Mouse (Mus musculus) liver, embryonic 16.5 days (tissue): ENCODE results near the gene Btn1a1. TPM values are rescaled to one million over a fixed set of nuclear protein-coding genes. Genes with fewer than 3 reads are reported as not detected.
A peak's percentile ranks its signal among the peaks of the same experiment; 100 is the strongest.

Experiments used
- ATAC-seq: fragments of 200-750 bp; cut with Nextera tagmentation; 2 replicates; pipeline ENCODE4 v1.8.0; 2017; ENCODE audit warnings: low read depth, mild to moderate bottlenecking, moderate number of reproducible peaks, moderate library complexity
- H3K27ac ChIP-seq: fragments of 300-500 bp; sonication (generic); 2 replicates; pipeline ENCODE4 v1.5.1; 2014; ENCODE audit warnings: mild to moderate bottlenecking, low read length
- H3K27me3 ChIP-seq: fragments of 300-500 bp; sonication (generic); 2 replicates; pipeline ENCODE4 v1.6.1; 2014; ENCODE audit warnings: low read depth, low read length, mixed read lengths; ENCODE audit not compliant: control insufficient read depth, insufficient read depth
- H3K36me3 ChIP-seq: fragments of 300-500 bp; sonication (generic); 2 replicates; pipeline ENCODE4 v1.6.1; 2014; ENCODE audit warnings: mild to moderate bottlenecking; ENCODE audit not compliant: control insufficient read depth, insufficient read depth
- H3K4me1 ChIP-seq: fragments of 300-500 bp; sonication (generic); 2 replicates; pipeline ENCODE4 v1.6.1; 2014; ENCODE audit warnings: low read depth, low read length, mixed read lengths; ENCODE audit not compliant: control insufficient read depth
- H3K4me2 ChIP-seq: fragments of 300-500 bp; sonication (generic); 2 replicates; pipeline ENCODE4 v1.6.1; 2014; ENCODE audit warnings: low read depth, low read length, mixed read lengths
- H3K4me3 ChIP-seq: fragments of 300-500 bp; sonication (generic); 2 replicates; pipeline ENCODE4 v1.5.1; 2014; ENCODE audit warnings: low read depth, mild to moderate bottlenecking, low read length
- H3K9ac ChIP-seq: fragments of 300-500 bp; sonication (generic); 2 replicates; pipeline ENCODE4 v1.6.1; 2014; ENCODE audit warnings: low read depth, low read length
- H3K9me3 ChIP-seq: fragments of 300-500 bp; sonication (generic); replicated peaks from 2 replicates; pipeline ENCODE4 v1.6.1; 2016; ENCODE audit warnings: low read length; ENCODE audit not compliant: control insufficient read depth
- WGBS: fragments of 180-500 bp; shearing (Covaris S2); extraction: QIAGEN DNeasy Blood & Tissue Kit; methylation state at CpG from one replicate; pipeline ENCODE4 v1.1.7; 2014; ENCODE audit not compliant: insufficient replicate concordance; 5-methylcytosine and 5-hydroxymethylcytosine counted together
- polyA plus RNA-seq: library from polyadenylated mRNA; unstranded; fragments of >200 nt; fragmentation: Nextera tagmentation; extraction: Ambion mirVana; gene quantifications from 2 replicates; pipeline ENCODE4 v1.2.1, GENCODE M21; 2015

Gene Btn1a1
- polyA plus RNA-seq, 1 experiment from 2014 or later = 2.0 TPM

DNA sequence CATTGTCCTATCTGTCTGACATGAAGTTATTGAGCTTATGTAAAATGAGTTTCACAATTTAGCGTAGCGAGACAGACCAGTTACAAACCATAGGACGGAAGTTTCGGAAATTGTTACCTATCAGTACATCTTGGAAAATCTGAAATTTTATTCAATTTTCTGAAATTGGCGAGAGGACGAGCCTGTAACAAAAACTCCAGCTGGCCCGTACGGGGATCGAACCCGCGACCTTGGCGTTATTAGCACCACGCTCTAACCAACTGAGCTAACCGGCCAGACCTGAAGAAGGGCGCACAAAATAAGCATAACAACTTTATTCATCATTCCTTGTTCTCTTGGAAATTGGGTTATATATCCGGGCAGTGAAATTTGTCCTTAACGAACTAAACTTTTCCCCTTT, 27.8 kb downstream of the Btn1a1 start:
- Histone ChIP-seq H3K9me3 (no peaks in the 10 kb centered on the region), H3K4me1 (peaks cover 19% of the 10 kb centered on the region), H3K4me2 (peak overlapping the region; percentile 86), H3K36me3 (no peaks in the 10 kb centered on the region), H3K27ac (peak overlapping the region; percentile 72), H3K27me3 (no peaks in the 10 kb centered on the region), H3K9ac (peak overlapping the region; percentile 58), H3K4me3 (peak overlapping the region; percentile 65)
- ATAC-seq = peak; percentile 86
- WGBS = 0% methylated on average over 17 of the region's 17 CpGs

DNA sequence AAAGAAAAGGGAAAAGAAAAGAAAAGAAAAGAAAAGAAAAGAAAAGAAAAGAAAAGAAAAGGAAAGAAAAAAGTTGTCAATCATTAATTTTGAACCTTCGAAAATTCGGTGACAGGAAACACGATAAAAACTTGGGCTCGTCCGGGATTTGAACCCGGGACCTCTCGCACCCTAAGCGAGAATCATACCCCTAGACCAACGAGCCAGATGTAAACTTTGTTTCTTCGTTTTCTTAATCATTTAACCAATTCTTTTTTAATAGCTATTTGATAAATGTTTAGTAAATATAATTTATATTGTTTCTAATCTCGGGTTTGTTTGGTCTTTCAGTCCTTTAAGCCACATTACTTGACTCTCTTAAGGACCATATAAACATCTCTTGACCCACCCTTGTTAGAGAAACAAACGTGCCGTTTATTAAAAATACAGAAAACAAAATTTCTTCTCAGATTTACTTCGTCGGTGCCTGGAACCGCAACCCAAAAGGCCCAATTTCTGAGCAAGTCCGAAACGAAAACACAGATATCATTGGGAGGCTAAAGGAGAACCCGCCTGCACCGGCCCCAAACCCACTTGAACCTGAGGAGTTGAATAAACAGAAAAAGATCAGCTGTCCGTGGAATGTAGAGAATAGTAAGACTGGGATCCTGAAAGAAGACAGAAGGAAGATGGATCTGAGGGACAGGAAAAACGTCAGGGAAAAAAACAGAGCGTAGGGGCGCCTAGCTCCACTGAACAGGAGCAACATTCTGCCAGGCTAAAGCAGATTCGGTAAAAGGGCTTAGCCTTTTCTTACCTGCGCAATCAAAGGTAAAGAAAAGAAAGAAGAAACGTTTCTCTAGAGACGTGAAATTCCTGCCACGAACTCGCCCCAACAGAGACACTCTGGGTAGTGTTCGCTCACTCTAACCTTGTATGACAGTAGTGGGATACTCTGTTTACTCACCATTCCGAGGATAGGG, 28.6 kb downstream of the Btn1a1 start:
- H3K9me3 ChIP-seq = no peaks in the 10 kb centered on the region
- no peaks in the 10 kb centered on the region for H3K27me3 ChIP-seq
- H3K36me3 ChIP-seq = no peaks in the 10 kb centered on the region
- H3K4me3 ChIP-seq = peak overlapping the region; percentile 65
- peak overlapping the region; percentile 72 for H3K27ac ChIP-seq
- WGBS = under 1% methylated on average over 32 of the region's 32 CpGs
- H3K4me2 ChIP-seq = peak overlapping the region; percentile 86
- peaks cover 19% of the 10 kb centered on the region for H3K4me1 ChIP-seq
- ATAC-seq = peak; percentile 22
- H3K9ac ChIP-seq = peak overlapping the region; percentile 57

DNA sequence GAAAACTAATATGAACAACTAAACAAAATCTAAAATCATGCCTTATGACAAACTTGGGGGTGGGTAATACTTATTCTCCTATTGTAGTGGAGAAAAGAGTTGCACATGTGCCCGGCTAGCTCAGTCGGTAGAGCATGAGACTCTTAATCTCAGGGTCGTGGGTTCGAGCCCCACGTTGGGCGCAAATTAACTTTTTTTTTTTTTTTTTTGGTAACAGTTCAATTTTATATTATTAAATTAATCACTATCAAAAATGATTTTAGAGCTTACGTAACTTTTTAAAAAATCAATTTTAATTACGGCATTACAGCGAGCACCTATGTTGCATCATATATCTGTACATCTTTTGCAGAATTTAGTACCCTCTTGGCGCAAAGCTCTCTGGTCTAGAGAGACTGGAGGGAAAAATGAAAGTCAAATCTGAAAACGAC, 29.5 kb downstream of the Btn1a1 start:
- no peaks in the 10 kb centered on the region for H3K36me3 ChIP-seq
- no peak overlapping the region for H3K27ac ChIP-seq
- WGBS = under 1% methylated on average over 11 of the region's 11 CpGs
- peaks cover 19% of the 10 kb centered on the region for H3K4me1 ChIP-seq
- H3K9ac ChIP-seq = no peak overlapping the region
- H3K9me3 ChIP-seq = no peaks in the 10 kb centered on the region
- H3K27me3 ChIP-seq = no peaks in the 10 kb centered on the region
- ATAC-seq = no peak
- peak overlapping the region; percentile 66 for H3K4me3 ChIP-seq
- peak overlapping the region; percentile 80 for H3K4me2 ChIP-seq

DNA sequence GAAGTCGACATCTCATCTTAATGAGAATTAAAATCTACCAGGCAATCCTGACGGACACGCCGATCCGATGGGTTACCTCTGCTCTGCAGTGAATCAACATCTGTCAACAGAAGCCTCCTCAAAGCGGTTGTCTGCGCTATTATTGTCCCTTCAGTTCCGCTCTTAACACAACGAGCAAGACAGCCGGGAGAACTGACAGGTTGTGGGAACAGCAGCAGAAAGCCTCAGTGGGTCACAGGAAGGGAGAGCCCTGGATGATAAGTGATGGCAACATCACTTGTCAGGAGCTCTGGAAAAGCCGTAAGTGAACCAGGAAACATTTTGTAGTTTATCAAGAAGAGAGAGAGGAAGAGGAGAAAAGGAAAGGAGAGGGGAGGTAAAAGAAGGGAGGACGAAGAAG, 30.0 kb downstream of the Btn1a1 start:
- Histone ChIP-seq H3K9me3 (no peaks in the 10 kb centered on the region), H3K4me1 (peaks cover 19% of the 10 kb centered on the region), H3K4me2 (peak overlapping the region; percentile 80), H3K36me3 (no peaks in the 10 kb centered on the region), H3K4me3 (peak overlapping the region; percentile 66), H3K27ac (peak overlapping the region; percentile 79), H3K27me3 (no peaks in the 10 kb centered on the region), H3K9ac (peak overlapping the region; percentile 72)
- no peak for ATAC-seq
- WGBS = under 1% methylated on average over 12 of the region's 12 CpGs

DNA sequence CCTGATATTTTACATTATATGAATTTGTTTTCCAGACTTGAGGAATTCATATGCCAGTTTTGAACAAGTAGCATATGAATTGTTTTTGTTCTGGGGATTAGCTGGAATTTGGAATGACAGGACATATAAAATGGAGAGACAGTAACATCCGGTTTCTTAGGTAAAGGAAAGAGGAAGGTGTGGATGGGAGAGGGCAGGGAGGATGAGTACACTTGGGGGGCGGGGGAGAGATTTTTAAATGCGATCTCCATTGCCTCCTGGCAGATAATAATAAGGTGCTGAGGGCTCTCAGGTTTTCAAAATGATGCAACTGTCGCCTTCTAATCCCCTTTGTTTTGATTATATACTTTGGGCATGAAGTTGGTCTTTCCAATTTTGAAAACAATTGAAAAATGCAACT, 30.5 kb downstream of the Btn1a1 start:
- ATAC-seq = no peak
- H3K27ac ChIP-seq = peak overlapping the region; percentile 79
- H3K4me3 ChIP-seq = peak overlapping the region; percentile 66
- no peaks in the 10 kb centered on the region for H3K9me3 ChIP-seq
- H3K4me2 ChIP-seq = peak overlapping the region; percentile 80
- peaks cover 19% of the 10 kb centered on the region for H3K4me1 ChIP-seq
- H3K9ac ChIP-seq = peak overlapping the region; percentile 72
- no peaks in the 10 kb centered on the region for H3K36me3 ChIP-seq
- no peaks in the 10 kb centered on the region for H3K27me3 ChIP-seq
- WGBS = 14% methylated on average over 4 of the region's 4 CpGs

DNA sequence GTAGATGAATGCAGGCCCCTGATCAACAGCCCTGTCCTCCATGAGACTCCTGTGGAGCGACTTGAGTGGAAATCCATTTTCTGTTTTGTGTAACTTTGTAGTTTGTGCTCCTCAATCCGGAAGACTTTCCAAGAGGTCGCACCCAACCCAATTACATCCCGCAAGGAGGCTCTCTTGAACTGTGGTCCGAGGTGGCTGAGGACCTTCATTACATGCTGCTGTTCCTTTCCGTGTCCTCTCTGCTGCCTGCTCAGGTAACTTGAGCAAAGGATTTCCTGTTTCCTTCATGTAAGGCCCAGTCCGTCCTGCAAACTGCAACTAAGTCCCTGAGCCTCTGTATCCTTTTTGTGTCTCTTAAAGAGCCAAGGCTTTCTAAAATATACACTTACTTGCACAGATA, 31.3 kb downstream of the Btn1a1 start:
- peaks cover 25% of the 10 kb centered on the region for H3K4me1 ChIP-seq
- H3K27me3 ChIP-seq = no peaks in the 10 kb centered on the region
- peak overlapping the region; percentile 37; the same call in 1 of the 2 replicates for H3K4me2 ChIP-seq
- no peaks in the 10 kb centered on the region for H3K9me3 ChIP-seq
- no peaks in the 10 kb centered on the region for H3K36me3 ChIP-seq
- no peak overlapping the region for H3K4me3 ChIP-seq
- H3K27ac ChIP-seq = peak overlapping the region; percentile 34; the same call in 1 of the 2 replicates
- H3K9ac ChIP-seq = no peak overlapping the region
- 30% methylated on average over 7 of the region's 7 CpGs for WGBS
- no peak for ATAC-seq

DNA sequence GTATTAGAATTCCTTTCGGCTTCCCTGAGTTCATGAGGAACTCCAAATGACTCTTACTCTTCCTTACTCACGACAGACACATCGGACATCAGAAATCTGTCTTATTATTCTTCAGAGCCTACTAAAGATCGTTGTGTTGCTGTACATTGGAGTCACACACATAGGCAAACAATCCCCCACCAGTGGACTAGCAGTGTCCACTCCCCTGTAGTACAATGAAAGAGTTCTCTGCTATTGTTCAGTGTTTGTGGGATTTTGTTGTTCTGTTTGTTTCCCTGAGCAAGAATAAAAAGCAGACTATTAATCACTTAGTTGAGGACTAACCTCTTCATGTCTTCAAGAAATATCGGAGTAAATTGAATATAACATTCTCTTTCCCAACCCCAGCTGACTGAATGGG, 31.9 kb downstream of the Btn1a1 start:
- no peaks in the 10 kb centered on the region for H3K9me3 ChIP-seq
- no peak overlapping the region for H3K4me3 ChIP-seq
- H3K27me3 ChIP-seq = no peaks in the 10 kb centered on the region
- WGBS = 60% methylated on average over 5 of the region's 5 CpGs
- peaks cover 22% of the 10 kb centered on the region for H3K4me1 ChIP-seq
- no peak overlapping the region for H3K4me2 ChIP-seq
- H3K9ac ChIP-seq = no peak overlapping the region
- H3K27ac ChIP-seq = no peak overlapping the region
- ATAC-seq = no peak
- H3K36me3 ChIP-seq = no peaks in the 10 kb centered on the region

DNA sequence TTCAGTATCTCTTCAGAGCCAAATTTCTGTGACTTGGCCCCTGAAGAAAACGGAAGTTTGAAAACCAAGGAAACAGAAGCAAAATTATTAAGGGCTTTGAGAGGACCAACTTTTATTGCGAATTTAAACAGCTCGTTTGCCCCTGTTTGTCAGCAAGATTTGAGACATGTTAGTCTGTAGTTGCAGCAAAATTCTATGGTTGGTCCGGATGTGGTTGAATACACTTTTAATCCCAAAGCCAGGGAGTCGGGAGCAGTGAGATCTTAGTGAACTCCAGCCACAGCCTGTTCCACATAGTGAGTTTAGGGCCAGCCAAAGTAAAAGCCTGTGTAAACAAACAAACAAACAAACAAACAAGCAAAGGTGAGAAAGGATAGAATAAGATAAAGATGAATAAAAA, 32.5 kb downstream of the Btn1a1 start:
- WGBS = 2% methylated on average over 5 of the region's 5 CpGs
- Histone ChIP-seq H3K4me3 (peak overlapping the region; percentile 59), H3K4me1 (peaks cover 21% of the 10 kb centered on the region), H3K27me3 (no peaks in the 10 kb centered on the region), H3K9me3 (no peaks in the 10 kb centered on the region), H3K27ac (peak overlapping the region; percentile 67), H3K4me2 (peak overlapping the region; percentile 70), H3K36me3 (no peaks in the 10 kb centered on the region), H3K9ac (peak overlapping the region; percentile 32; the same call in 1 of the 2 replicates)
- no peak for ATAC-seq

DNA sequence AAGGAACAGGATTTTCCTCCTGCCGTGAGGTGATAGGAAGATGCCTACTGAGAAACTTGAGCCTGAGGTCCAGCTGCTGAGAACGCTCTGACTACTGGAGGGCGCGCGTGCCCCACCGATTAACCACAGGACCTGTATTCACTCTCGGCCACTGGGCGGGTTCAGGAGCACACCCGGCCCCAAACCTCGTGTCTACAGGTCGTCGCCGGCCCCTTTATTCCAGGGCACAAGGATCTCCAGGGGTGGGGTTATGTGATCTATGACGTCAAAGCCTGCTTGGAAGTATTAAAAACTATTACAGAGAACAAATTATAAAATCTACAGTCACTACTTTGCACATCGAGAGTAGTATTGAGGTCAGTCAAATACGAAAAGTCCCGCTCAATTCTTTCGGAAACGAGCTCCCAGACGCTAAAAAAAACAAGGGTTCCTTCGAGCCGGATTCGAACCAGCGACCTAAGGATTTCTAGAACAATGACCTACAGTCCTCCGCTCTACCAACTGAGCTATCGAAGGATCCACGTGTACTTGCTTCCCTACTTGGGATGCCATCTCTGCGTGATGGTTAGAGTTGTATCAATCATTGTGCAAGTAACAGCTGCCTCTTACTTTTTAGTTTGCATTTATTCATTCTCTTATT, 33.0 kb downstream of the Btn1a1 start:
- peak; percentile 90 for ATAC-seq
- peak overlapping the region; percentile 59 for H3K4me3 ChIP-seq
- H3K4me2 ChIP-seq = peak overlapping the region; percentile 70
- H3K9ac ChIP-seq = peak overlapping the region; percentile 55
- no peaks in the 10 kb centered on the region for H3K36me3 ChIP-seq
- H3K27me3 ChIP-seq = no peaks in the 10 kb centered on the region
- H3K4me1 ChIP-seq = peaks cover 21% of the 10 kb centered on the region
- no peaks in the 10 kb centered on the region for H3K9me3 ChIP-seq
- peak overlapping the region; percentile 83 for H3K27ac ChIP-seq
- WGBS = under 1% methylated on average over 28 of the region's 28 CpGs
